Mouse (Mus musculus) hindbrain, postnatal 0 days (tissue): ENCODE data around the gene Scn5a. TPM values are rescaled to one million over a fixed set of nuclear protein-coding genes. Genes with fewer than 3 reads are reported as not detected.

ENCODE experiments used
- ATAC-seq: fragments of 200-750 bp; cut with Nextera tagmentation; 2 replicates; pipeline ENCODE4 v1.8.0; 2017; ENCODE audit warnings: mild to moderate bottlenecking, moderate TSS enrichment, moderate library complexity
- DNase-seq: peaks from one replicate; pipeline ENCODE4 v3.0.0-alpha.2; 2015; ENCODE audit warnings: low spot score
- H3K27ac ChIP-seq: fragments of 300-500 bp; sonication (generic); 2 replicates; pipeline ENCODE4 v1.5.1; 2014; ENCODE audit warnings: mild to moderate bottlenecking
- H3K27me3 ChIP-seq: fragments of 300-500 bp; sonication (generic); 2 replicates; pipeline ENCODE4 v1.6.1; 2014; ENCODE audit warnings: low read length, mixed read lengths; ENCODE audit not compliant: insufficient read depth
- H3K36me3 ChIP-seq: fragments of 300-500 bp; sonication (generic); 2 replicates; pipeline ENCODE4 v1.6.1; 2014; ENCODE audit warnings: low read length, mixed read lengths; ENCODE audit not compliant: insufficient read depth
- H3K4me1 ChIP-seq: fragments of 300-500 bp; sonication (generic); 2 replicates; pipeline ENCODE4 v1.6.1; 2014; ENCODE audit warnings: antibody characterized with exemption, low read length, mixed read lengths; ENCODE audit not compliant: insufficient read depth
- H3K4me2 ChIP-seq: fragments of 300-500 bp; sonication (generic); 2 replicates; pipeline ENCODE4 v1.6.1; 2014; ENCODE audit warnings: low read depth, mild to moderate bottlenecking, low read length, moderate library complexity, mixed read lengths
- H3K4me3 ChIP-seq: fragments of 300-500 bp; sonication (generic); 2 replicates; pipeline ENCODE4 v1.5.1; 2014; ENCODE audit warnings: low read length
- H3K9ac ChIP-seq: fragments of 300-500 bp; sonication (generic); replicated peaks from 2 replicates; pipeline ENCODE4 v1.6.1; 2014; ENCODE audit warnings: mild to moderate bottlenecking, low read length, moderate library complexity, mixed read lengths
- H3K9me3 ChIP-seq: fragments of 300-500 bp; sonication (generic); 2 replicates; pipeline ENCODE4 v1.6.1; 2016; ENCODE audit warnings: low read length, mixed read lengths
- CTCF ChIP-seq: IDR thresholded peaks from 2 replicates; pipeline ENCODE4 v1.5.1; 2016; ENCODE audit warnings: antibody characterized with exemption, control low read depth, low read depth
- WGBS: fragments of 180-500 bp; shearing (Covaris S2); extraction: QIAGEN DNeasy Blood & Tissue Kit; methylation state at CpG from one replicate; pipeline ENCODE4 v1.1.7; 2014; 5-methylcytosine and 5-hydroxymethylcytosine counted together
- polyA plus RNA-seq: library from polyadenylated mRNA; unstranded; fragments of >200 nt; fragmentation: Nextera tagmentation; extraction: Ambion mirVana; gene quantifications from 2 replicates; pipeline ENCODE4 v1.2.1, GENCODE M21; 2015
- total RNA-seq: library from RNA; depleted of rRNA; stranded (reverse); fragments of >200 nt; gene quantifications from 2 replicates; pipeline ENCODE4 v1.2.3, GENCODE M21; 2014

Gene Scn5a
- total and polyA plus RNA-seq, 2 experiments from 2014 or later, result 0.24 to 1.5 TPM

- TF ChIP-seq CTCF, result no peak
- ATAC-seq (no peak), DNase-seq (no peak)
- Histone ChIP-seq H3K9ac (no peak overlapping the region), H3K9me3 (no peaks in the 10 kb centered on the region), H3K4me2 (no peak overlapping the region), H3K27me3 (no peaks in the 10 kb centered on the region), H3K36me3 (no peaks in the 10 kb centered on the region), H3K27ac (no peak overlapping the region), H3K4me3 (no peak overlapping the region), H3K4me1 (peaks cover 9% of the 10 kb centered on the region; the same call in 1 of the 2 replicates)
- 83% methylated on average over 9 of the region's 9 CpGs for WGBS
These were observed 105.1 kb downstream of the Scn5a start for GRCm38 (mm10) chr9:119473608-119474164.

DNA sequence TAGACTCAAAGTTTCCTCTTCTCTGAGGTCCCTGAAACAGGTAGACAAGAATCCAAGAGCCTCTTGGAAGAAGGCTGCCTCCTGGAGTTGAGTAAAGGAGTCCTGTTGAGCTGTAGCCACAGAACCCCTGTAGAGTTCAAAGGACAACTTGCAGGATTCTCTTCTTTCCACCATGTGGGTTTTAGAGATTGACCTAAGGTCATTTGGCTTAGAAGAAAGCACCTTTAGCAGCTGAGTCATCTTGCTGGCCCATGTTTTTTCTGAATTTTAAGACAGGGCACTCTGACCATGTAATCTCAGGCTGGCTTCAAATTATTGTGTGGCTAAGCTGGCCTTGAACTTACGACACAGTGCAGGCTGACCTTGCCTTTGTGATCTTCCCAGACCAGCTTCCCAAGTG is 105.8 kb downstream of the Scn5a start:
- no peak for TF ChIP-seq CTCF
- Histone ChIP-seq H3K4me2 (no peak overlapping the region), H3K27me3 (no peaks in the 10 kb centered on the region), H3K27ac (no peak overlapping the region), H3K4me3 (no peak overlapping the region), H3K9ac (no peak overlapping the region), H3K36me3 (no peaks in the 10 kb centered on the region), H3K9me3 (no peaks in the 10 kb centered on the region), H3K4me1 (peaks cover 3% of the 10 kb centered on the region; the same call in 1 of the 2 replicates)
- WGBS, result 97% methylated on average over 1 of the region's 1 CpGs
- DNase-seq, result no peak
- ATAC-seq, result no peak

- H3K36me3 ChIP-seq, result no peaks in the 10 kb centered on the region
- no peak for TF ChIP-seq CTCF
- DNase-seq (no peak), ATAC-seq (no peak)
- no peak overlapping the region for H3K9ac ChIP-seq
- H3K27ac ChIP-seq, result no peak overlapping the region
- H3K9me3 ChIP-seq, result no peaks in the 10 kb centered on the region
- H3K27me3 ChIP-seq, result no peaks in the 10 kb centered on the region
- H3K4me3 ChIP-seq, result no peak overlapping the region
- no peaks in the 10 kb centered on the region for H3K4me1 ChIP-seq
- H3K4me2 ChIP-seq, result no peak overlapping the region
- WGBS, result 80% methylated on average over 11 of the region's 11 CpGs
These were observed 106.4 kb downstream of the Scn5a start for GRCm38 (mm10) chr9:119472412-119472918.

DNA sequence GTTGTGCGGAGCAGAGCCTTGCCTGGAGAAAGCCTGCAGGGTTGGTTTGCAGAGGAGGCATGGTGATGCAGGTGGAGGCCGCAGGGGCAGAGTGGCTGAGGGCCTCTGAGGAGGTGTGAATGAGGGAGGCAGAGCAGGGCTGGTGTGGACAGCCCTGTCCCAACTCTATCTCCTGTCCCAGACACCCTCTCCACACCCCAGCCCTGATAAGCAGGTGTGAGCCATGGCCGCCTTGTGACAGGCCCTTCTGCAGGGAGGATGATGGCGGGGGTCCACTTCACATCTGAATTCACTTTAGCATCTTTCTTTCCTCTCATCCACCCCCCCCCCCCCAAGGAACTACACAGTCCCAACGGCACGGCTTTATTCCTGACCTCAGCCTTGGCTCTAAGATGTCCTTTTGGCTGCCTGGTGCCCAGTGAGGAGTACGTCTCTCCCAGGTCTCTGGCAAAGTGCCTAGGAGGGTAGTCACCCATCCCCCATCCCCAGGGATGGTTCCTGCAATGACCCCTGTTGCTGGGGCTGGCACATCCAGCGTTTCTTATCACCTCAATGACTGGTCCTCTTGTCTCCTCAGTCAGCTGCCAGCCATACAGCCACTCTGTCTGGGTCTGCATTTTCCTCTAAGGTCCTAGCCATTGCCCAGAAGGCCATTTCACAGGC is 109.0 kb downstream of the Scn5a start:
- no peak overlapping the region for H3K4me3 ChIP-seq
- H3K4me2 ChIP-seq, result no peak overlapping the region
- H3K36me3 ChIP-seq, result peaks cover 3% of the 10 kb centered on the region; the same call in 1 of the 2 replicates
- no peaks in the 10 kb centered on the region for H3K27me3 ChIP-seq
- no peak overlapping the region for H3K27ac ChIP-seq
- ATAC-seq (no peak), DNase-seq (no peak)
- WGBS, result 68% methylated on average over 8 of the region's 8 CpGs
- TF ChIP-seq CTCF, result no peak
- H3K9ac ChIP-seq, result no peak overlapping the region
- no peaks in the 10 kb centered on the region for H3K9me3 ChIP-seq
- no peaks in the 10 kb centered on the region for H3K4me1 ChIP-seq

DNA sequence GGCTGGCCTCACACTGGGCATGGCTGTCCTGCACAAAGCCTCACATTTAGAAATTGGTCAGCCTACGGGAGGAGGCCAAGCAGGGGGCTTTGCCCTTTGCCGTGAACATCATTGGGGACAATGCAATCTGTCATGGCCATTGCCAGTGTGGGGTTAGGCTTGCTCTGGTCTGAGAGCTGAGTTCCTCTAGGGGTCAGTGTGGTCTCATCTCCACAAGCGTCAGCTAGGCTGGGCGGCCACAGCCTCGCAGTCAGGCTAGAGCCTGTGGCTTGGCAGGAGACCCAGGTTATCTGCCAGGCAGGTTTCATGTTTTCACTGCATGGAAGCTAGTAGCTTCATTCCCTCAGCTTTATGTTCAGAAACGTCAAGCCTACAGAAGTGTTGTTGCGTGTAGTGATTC is 113.2 kb downstream of the Scn5a start:
- ATAC-seq (peak; percentile 87), DNase-seq (peak; percentile 83)
- Histone ChIP-seq H3K4me1 (no peaks in the 10 kb centered on the region), H3K4me2 (no peak overlapping the region), H3K36me3 (peaks cover 25% of the 10 kb centered on the region), H3K9me3 (no peaks in the 10 kb centered on the region), H3K27me3 (no peaks in the 10 kb centered on the region), H3K4me3 (no peak overlapping the region), H3K9ac (no peak overlapping the region), H3K27ac (no peak overlapping the region)
- TF ChIP-seq CTCF, result peak; percentile 82
- WGBS, result 37% methylated on average over 7 of the region's 7 CpGs

- Histone ChIP-seq H3K27me3 (no peaks in the 10 kb centered on the region), H3K4me2 (no peak overlapping the region), H3K27ac (no peak overlapping the region), H3K4me1 (no peaks in the 10 kb centered on the region), H3K4me3 (no peak overlapping the region), H3K9me3 (no peaks in the 10 kb centered on the region), H3K9ac (no peak overlapping the region), H3K36me3 (peaks cover 25% of the 10 kb centered on the region)
- TF ChIP-seq CTCF, result no peak
- WGBS, result 70% methylated on average over 6 of the region's 6 CpGs
- no peak for ATAC-seq
- no peak for DNase-seq
These were observed 113.8 kb downstream of the Scn5a start for GRCm38 (mm10) chr9:119465056-119465455.

DNA sequence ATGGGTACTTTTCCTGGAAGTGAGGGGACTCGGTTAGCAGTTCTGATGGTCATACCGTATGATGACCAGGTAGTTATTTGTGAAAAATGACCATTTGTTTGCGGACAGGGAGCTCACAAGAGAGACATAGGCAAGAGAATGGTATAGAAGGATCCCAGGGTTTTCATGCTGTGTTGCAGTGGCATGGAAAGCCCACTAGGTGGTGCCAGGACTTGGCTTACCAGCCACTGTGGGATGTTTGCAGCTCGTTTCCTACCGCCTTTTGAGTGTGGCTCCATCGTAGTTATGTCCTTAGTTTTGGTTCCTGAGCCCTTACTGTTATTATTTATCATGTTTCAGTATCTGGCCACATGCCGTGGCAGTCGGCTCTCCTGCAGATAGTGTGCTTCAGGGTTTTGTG is 118.4 kb downstream of the Scn5a start:
- ATAC-seq, result peak; percentile 50
- H3K36me3 ChIP-seq, result peaks cover 25% of the 10 kb centered on the region

More for the DNA sequence above, 118.4 kb downstream of the Scn5a start:
- Histone ChIP-seq H3K27ac (no peak overlapping the region), H3K9me3 (no peaks in the 10 kb centered on the region), H3K9ac (no peak overlapping the region), H3K4me2 (no peak overlapping the region), H3K27me3 (no peaks in the 10 kb centered on the region), H3K4me3 (no peak overlapping the region), H3K4me1 (no peaks in the 10 kb centered on the region)
- whole genome bisulfite sequencing, result 43% methylated on average over 8 of the region's 8 CpGs
- DNase-seq, result peak; percentile 86
- peak; percentile 98 for TF ChIP-seq CTCF
